Comparison of ENCODE assay signal across 8 mouse cellular contexts in genomic region chr4:98322223-98322622, GRCm38 (mm10).
DNase-seq lines count a peak whose midpoint lies in the region; ATAC-seq lines count a peak whose summit lies in the region.

No protein-coding gene starts in this region.

- peak; percentile 92 for ATAC-seq in erythroblast, adult 5-6 weeks (replicated peaks; ENCODE audit: low FRiP score, poor library complexity, severe bottlenecking)
- ATAC-seq in heart, embryonic 11.5 days (replicated peaks; ENCODE audit: insufficient number of reproducible peaks, low FRiP score, low TSS enrichment) = peak; percentile 85
- ATAC-seq in kidney, embryonic 16.5 days (ENCODE audit: low FRiP score, low TSS enrichment) = peak; percentile 94

- H3K36me3 ChIP-seq in heart, embryonic 11.5 days (ENCODE audit: control insufficient read depth, insufficient read depth, low read length) = no peaks in the 10 kb centered on the region
- no peaks in the 10 kb centered on the region for H3K36me3 ChIP-seq in kidney, embryonic 16.5 days (ENCODE audit: insufficient read depth, low read length)

- no peaks in the 10 kb centered on the region for H3K9me3 ChIP-seq in heart, embryonic 11.5 days (replicated peaks; ENCODE audit: control insufficient read depth, low read length)
- H3K9me3 ChIP-seq in kidney, embryonic 16.5 days (ENCODE audit: low read length) = peaks cover 8% of the 10 kb centered on the region; the same call in 1 of the 2 replicates

- 0 out of 2 replicates have a peak overlapping the region, but pooled peaks have one; percentile 18 for H3K27ac ChIP-seq in heart, embryonic 11.5 days (ENCODE audit: low read depth, low read length)
- H3K27ac ChIP-seq in kidney, embryonic 16.5 days (ENCODE audit: low read length) = peak overlapping the region; percentile 81

- peak overlapping the region; percentile 32 for H3K4me3 ChIP-seq in heart, embryonic 11.5 days (ENCODE audit: low read depth, low read length)
- H3K4me3 ChIP-seq in kidney, embryonic 16.5 days (ENCODE audit: low read length) = peak overlapping the region; percentile 49

- under 1% methylated on average over 29 of the region's 29 CpGs for WGBS in heart, embryonic 11.5 days (ENCODE audit: insufficient replicate concordance)
- WGBS in kidney, embryonic 16.5 days = under 1% methylated on average over 29 of the region's 29 CpGs

- peak; percentile 90 for DNase-seq in B cell, adult 2 months
- DNase-seq in brain, adult 2 months (ENCODE audit: low read depth, low spot score) = peak; percentile 97
- peak; percentile 84 for DNase-seq in liver
- peak; percentile 13 to 71 for DNase-seq in monocyte, adult 2 months (ENCODE audit: low read depth in 1 of 2, low spot score in 2 of 2)
- peak; percentile 70 to 80 for DNase-seq in spleen, postnatal 14 days (ENCODE audit: low spot score in 2 of 2)

- H3K9ac ChIP-seq in heart, embryonic 11.5 days (ENCODE audit: low read depth, low read length) = peak overlapping the region; percentile 66
- peak overlapping the region; percentile 72 for H3K9ac ChIP-seq in kidney, embryonic 16.5 days (replicated peaks; ENCODE audit: low read length)

- no peaks in the 10 kb centered on the region for H3K27me3 ChIP-seq in heart, embryonic 11.5 days (ENCODE audit: control insufficient read depth, insufficient read depth, low read length)
- H3K27me3 ChIP-seq in kidney, embryonic 16.5 days (ENCODE audit: insufficient read depth, low read length) = no peaks in the 10 kb centered on the region

- peak overlapping the region; percentile 71 for H3K4me2 ChIP-seq in heart, embryonic 11.5 days
- peak overlapping the region; percentile 86 for H3K4me2 ChIP-seq in kidney, embryonic 16.5 days (replicated peaks; ENCODE audit: low read depth, low read length)

- no peaks in the 10 kb centered on the region for H3K4me1 ChIP-seq in heart, embryonic 11.5 days (ENCODE audit: control insufficient read depth, insufficient read depth, low read length)
- H3K4me1 ChIP-seq in kidney, embryonic 16.5 days (ENCODE audit: insufficient read depth, low read length) = peaks cover 6% of the 10 kb centered on the region; the same call in 1 of the 2 replicates

Comparison
In these comparisons a context has a peak if more than half of its experiments do, and no peak if none do; other contexts are left out.
1. Peak in every context shown above with its lines: DNase-seq, ATAC-seq, H3K4me3 ChIP-seq and H3K27ac ChIP-seq.
2. DNase-seq: peak in every context shown above with its lines; median percentile 97 in brain, adult 2 months; 90 in B cell, adult 2 months; 84 in liver; 75 in spleen, postnatal 14 days; 42 in monocyte, adult 2 months.